Mouse (Mus musculus) forelimb bud, embryonic 11.5 days (tissue): ENCODE results near the gene Rab3gap2.
A peak's percentile ranks its signal among the peaks of the same experiment; 100 is the strongest.

ENCODE experiments used
- DNase-seq: peaks from one replicate; pipeline ENCODE4 v3.0.0-alpha.2; 2012; ENCODE audit warnings: low read depth, low spot score

Gene Rab3gap2

DNA sequence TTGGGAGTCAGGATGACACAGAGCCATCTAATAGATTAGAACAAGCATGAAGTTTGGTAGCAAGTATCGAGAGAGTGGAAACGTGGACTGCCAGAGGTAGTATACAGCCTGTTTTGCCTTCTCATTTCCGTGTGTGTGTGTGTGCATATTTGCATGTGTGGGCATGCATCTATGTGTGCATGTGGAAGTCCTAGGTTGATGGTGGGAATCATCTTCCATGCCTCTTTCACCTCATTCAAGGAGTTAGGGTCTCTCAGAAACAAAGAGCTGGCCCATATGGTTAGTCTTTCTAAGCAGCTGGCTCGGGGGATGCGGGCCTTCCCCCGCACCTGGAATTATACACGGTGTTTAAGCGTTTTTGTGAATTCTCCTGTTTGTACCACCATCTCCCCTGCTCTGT is 125.9 kb downstream of the Rab3gap2 start:
- DNase-seq, result no peak

DNA sequence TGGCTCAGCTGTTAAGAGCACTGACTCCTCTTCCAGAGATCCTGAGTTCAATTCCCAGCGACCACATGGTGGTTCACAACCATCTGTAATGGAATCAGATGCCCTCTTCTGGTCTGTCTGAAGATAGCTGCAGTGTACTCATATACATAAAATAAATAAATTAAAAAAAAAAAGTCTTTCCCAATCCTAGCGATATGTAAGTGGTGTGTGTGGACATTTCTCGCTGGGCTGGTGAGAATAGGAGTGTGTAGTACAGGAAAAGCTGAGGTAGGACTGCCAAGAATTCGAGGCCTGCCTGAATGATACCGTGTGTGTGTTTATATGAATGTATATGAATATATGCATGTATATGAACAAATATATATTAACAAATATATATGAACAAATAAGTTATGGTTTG is 127.4 kb downstream of the Rab3gap2 start:
- DNase-seq, result no peak

DNA sequence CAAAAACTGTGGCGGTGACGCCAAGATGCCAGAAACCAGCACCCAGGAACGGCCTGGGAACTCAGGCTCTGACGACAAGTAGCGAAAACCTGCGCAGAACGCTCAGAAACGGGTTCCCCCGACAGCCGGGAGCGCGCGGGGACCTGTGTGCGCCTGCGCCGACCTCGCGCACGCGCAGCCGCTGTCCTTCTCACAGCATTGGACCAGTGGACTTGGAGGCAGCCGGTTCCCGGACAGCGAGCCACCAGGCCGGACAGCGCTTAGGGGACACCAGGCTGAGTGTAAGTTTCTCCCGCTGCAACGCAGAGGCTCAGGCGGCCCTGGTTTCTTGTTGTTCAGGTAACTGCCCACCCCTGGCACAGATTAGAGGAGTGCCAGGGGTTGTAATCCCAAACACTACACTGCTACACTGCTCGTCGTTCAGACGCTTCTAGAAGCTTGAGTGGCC is 128.1 kb downstream of the Rab3gap2 start, which contains the start of gene Bpnt1:
Gene Bpnt1 (plus strand): TSS at position 167 of the 448 bp plus-strand sequence.
- DNase-seq, result peak; percentile 90

DNA sequence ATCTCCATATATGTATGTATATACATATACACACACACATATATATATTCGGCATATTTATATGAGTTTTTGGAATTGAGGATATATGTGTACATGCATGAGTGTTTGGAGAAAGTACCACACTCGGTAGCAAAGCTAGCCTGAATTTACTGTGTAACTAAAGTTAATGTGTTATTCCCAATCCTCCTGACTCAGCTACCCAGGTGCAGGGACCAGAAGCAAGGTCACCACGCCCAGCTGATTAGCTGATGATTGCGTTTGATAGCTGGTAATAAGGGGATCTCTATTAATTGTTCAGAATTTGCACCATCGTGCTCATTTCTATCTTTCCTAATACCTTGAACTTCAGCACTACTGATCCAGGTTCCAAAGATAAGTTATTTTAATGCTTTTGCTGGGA is 129.7 kb downstream of the Rab3gap2 start:
- no peak for DNase-seq

DNA sequence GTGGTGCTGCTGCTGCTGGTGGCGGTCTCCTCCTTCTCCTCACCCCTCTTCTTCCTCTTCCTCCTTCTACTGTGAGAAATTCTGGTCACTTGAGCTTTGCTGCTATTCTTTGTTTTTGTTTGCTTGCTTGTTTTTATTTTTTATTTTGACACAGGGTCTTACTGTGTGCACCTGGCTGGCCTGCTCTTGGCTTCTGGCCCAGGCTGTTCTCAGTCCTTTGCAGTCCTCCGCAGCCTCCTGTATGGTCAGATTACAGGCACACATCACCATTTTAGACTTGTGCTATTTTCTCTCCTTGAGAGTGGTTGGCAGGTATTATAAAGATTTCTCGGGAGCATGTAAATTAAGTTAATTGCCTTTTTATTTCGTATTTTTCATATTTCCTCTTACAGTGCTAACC is 130.2 kb downstream of the Rab3gap2 start:
- DNase-seq, result no peak

DNA sequence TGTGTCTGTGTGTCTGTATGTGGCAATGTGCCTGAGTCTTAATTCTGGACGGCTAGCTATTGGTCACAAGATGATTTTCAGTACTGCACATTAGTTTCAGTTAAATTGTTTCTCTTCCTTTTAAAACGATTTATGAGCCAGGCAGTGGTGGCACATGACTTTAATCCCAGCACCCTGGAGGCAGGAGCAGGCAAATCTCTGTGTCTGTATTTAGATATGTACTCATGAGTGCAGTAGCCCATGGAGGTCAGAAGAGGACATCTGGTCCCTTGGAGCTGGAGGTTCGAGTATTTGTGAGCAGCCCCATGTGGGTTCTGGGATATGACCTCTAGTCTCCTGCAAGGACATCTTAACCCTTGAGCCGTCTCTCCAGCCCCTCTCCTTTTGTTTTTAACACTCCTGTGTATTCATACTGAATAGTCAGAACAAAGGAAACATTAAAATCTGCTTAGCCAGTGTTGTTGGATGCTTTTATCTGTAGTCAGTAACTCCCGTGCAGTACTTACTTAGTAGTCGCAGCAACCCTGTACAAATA is 131.4 kb downstream of the Rab3gap2 start:
- DNase-seq, result no peak
